Mouse (Mus musculus) C2C12 (cell line): ENCODE measurements around the gene Dscaml1. TPM values are rescaled to one million over a fixed set of nuclear protein-coding genes. Genes with fewer than 3 reads are reported as not detected.

Experiments used
- H3K27me3 ChIP-seq: one replicate; pipeline ENCODE4 v1.6.1; 2011; ENCODE audit not compliant: control insufficient read depth, insufficient read depth, insufficient read length
- H3K36me3 ChIP-seq: one replicate; pipeline ENCODE4 v1.6.1; 2011; ENCODE audit not compliant: control insufficient read depth, insufficient read depth
- H3K4me3 ChIP-seq: one replicate; pipeline ENCODE4 v1.5.1; 2011; ENCODE audit warnings: mild to moderate bottlenecking, control low read depth; ENCODE audit not compliant: poor library complexity, insufficient read depth, severe bottlenecking
- H3K79me2 ChIP-seq: one replicate; pipeline ENCODE4 v1.6.1; 2011; ENCODE audit not compliant: control insufficient read depth, insufficient read depth
- H3K79me3 ChIP-seq: one replicate; pipeline ENCODE4 v1.6.1; 2011; ENCODE audit warnings: low read depth, control low read depth
- H3ac ChIP-seq: one replicate; pipeline ENCODE3; 2011; ENCODE audit warnings: low read depth; ENCODE audit not compliant: control insufficient read depth, insufficient read length
- CEBPB ChIP-seq: IDR thresholded peaks from one replicate; pipeline ENCODE4 v1.6.1; 2011; ENCODE audit warnings: low read depth, mild to moderate bottlenecking, control low read depth, moderate library complexity
- CTCF ChIP-seq: IDR thresholded peaks from one replicate; pipeline ENCODE4 v1.5.1; 2011; ENCODE audit not compliant: control insufficient read depth, insufficient read depth, insufficient read length
- FOSL1 ChIP-seq: IDR thresholded peaks from one replicate; pipeline ENCODE4 v1.8.0; 2011; ENCODE audit warnings: mild to moderate bottlenecking, low read length; ENCODE audit not compliant: poor library complexity, insufficient read depth, severe bottlenecking
- MAX ChIP-seq: IDR thresholded peaks from one replicate; pipeline ENCODE4 v1.6.1; 2011; ENCODE audit warnings: mild to moderate bottlenecking, control low read depth
- MYOD1 ChIP-seq: IDR thresholded peaks from one replicate; pipeline ENCODE4 v1.6.1; 2011; ENCODE audit warnings: low read depth; ENCODE audit not compliant: control insufficient read depth, insufficient read length
- MYOG ChIP-seq: IDR thresholded peaks from one replicate; pipeline ENCODE4 v1.6.1; 2011; ENCODE audit not compliant: control insufficient read depth, insufficient read length; ENCODE audit errors: extremely low read depth
- USF1 ChIP-seq: IDR thresholded peaks from one replicate; pipeline ENCODE4 v1.6.1; 2011; ENCODE audit warnings: low read depth, mild to moderate bottlenecking, control low read depth, moderate library complexity
- polyA plus RNA-seq: library from polyadenylated mRNA; unstranded; fragments of >200 nt; fragmentation: generic; extraction: Trizol; gene quantifications from one replicate; pipeline ENCODE4 v1.2.1, GENCODE M21; 2012; ENCODE audit warnings: missing spikeins

The Dscaml1 gene
- polyA plus RNA-seq, 1 experiment = not detected

DNA sequence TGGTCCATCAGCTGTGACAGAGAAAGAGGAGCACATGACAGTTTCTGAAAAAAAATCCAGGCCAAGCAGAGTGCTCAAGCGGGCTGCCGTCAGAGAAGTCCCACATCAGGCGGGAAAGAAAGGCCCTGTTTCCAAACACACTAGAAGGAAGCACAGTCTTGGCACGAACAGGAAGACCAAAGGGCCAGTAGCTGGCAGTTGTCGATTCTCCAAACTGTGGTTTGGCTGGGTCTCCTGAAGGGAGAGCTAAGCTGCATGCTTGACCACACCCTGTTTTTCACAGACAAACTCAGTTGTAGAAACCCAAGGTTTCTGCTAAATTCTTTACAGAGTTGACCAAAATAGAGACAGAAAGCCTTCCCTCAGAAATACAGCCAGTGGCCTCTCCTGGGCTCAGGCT is 369.3 kb downstream of the Dscaml1 start:
- no peak overlapping the region for H3K4me3 ChIP-seq
- H3K27me3 ChIP-seq = no peaks in the 10 kb centered on the region
- peaks cover 5% of the 10 kb centered on the region for H3K36me3 ChIP-seq
- TF ChIP-seq MYOG = no peak
- no peak for TF ChIP-seq USF1
- TF ChIP-seq CEBPB = no peak
- no peak for TF ChIP-seq FOSL1
- no peak for TF ChIP-seq MAX
- no peak for TF ChIP-seq MYOD1
- TF ChIP-seq CTCF = no peak
- no peaks in the 10 kb centered on the region for H3K79me2 ChIP-seq
- no peaks in the 10 kb centered on the region for H3K79me3 ChIP-seq
- H3ac ChIP-seq = no peak overlapping the region

DNA sequence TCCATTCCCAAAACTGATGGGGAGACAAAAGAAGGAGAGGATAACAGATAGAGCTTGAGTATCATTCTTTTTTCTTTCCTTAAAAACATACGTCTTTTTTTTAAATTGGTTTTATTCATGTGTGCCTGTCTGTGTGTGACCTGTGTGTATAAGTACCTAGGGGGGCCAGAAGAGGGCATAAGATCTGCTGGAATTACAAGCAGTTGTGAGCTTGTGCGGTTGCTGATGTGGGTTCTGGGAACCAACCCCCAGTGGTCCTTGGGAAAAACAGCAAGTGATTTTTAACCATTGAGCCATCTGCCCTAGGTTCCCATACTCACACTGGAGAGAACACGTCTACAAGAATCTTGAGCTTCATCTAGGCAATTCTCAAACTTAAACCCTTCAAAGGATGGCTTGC is 370.8 kb downstream of the Dscaml1 start:
- TF ChIP-seq CTCF (no peak), CEBPB (no peak), MAX (no peak), FOSL1 (no peak), MYOG (no peak), USF1 (no peak), MYOD1 (no peak)
- Histone ChIP-seq H3K36me3 (peaks cover 4% of the 10 kb centered on the region), H3K79me2 (no peaks in the 10 kb centered on the region), H3ac (no peak overlapping the region), H3K4me3 (no peak overlapping the region), H3K79me3 (no peaks in the 10 kb centered on the region), H3K27me3 (no peaks in the 10 kb centered on the region)

DNA sequence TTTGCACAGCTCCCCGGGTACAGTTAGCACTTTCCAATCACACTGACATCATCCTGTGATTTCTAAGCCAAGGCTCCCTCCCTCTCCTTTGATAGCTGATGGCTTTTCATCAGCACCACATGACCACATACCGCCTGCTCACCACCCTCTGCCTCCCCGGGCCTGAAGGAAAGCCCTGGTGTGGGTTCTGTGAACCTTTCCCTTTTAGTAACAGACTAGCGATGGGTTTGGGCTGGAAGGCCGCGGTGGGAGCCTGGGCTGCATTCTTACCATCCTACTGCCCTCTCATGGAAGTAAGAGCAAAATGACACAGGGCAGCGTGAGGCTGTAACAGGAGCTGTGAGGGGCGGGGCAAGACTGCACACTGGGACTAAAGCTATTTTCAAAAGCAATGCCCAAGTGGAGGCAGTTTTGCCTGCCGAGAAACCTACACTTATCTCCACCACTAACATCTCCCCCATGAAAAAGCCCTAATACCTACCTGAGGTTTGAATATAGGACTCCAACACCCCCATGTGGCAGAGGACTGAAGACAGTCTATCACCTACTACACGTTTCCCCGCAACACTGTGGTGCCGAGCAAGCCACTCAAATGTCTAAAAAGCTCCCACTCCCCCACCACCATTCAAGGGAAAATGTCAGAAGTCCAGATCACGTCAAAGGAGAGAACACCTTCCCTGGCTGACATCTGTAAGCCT is 372.2 kb downstream of the Dscaml1 start:
- Histone ChIP-seq H3K79me2 (no peaks in the 10 kb centered on the region), H3K4me3 (no peak overlapping the region), H3K79me3 (no peaks in the 10 kb centered on the region), H3K36me3 (no peaks in the 10 kb centered on the region), H3K27me3 (no peaks in the 10 kb centered on the region), H3ac (no peak overlapping the region)
- TF ChIP-seq CTCF (peak; percentile 22), MAX (no peak)

DNA sequence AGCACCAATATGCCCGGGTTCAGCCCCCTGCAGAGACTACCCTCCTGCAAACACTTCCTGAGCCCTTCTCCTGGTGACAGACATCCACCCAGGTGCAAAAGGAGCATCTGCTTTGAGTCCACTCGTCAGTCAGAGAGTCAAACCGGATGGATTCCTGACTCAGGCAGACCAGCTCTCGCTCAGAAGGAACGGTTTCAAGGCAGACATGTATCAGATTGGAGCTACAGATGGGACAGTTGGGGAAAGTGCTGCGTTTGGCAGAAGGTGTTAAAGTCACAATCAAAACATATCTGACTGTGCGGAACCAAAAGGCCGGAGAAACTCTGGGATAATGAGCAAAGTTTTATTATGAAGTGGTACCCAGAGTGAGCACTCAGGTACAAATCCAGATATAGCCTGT is 373.0 kb downstream of the Dscaml1 start:
- no peak overlapping the region for H3ac ChIP-seq
- H3K4me3 ChIP-seq = no peak overlapping the region
- no peaks in the 10 kb centered on the region for H3K79me2 ChIP-seq
- no peaks in the 10 kb centered on the region for H3K27me3 ChIP-seq
- no peaks in the 10 kb centered on the region for H3K79me3 ChIP-seq
- no peaks in the 10 kb centered on the region for H3K36me3 ChIP-seq
- TF ChIP-seq USF1 = no peak
- no peak for TF ChIP-seq MYOG
- TF ChIP-seq FOSL1 = no peak
- TF ChIP-seq CTCF = no peak
- TF ChIP-seq CEBPB = no peak
- TF ChIP-seq MYOD1 = no peak
- TF ChIP-seq MAX = no peak

Other genes starting within 250 kb of the Dscaml1 start
- not detected for gene BC049352, start 244.6 kb upstream of the Dscaml1 start, polyA plus RNA-seq
- gene Tmprss4, start 222.5 kb upstream of the Dscaml1 start, polyA plus RNA-seq = not detected
- gene Il10ra, start 157.5 kb upstream of the Dscaml1 start, polyA plus RNA-seq = not detected
- gene Tmprss13, start 107.5 kb upstream of the Dscaml1 start, polyA plus RNA-seq = not detected
- gene Fxyd6, start 56.4 kb upstream of the Dscaml1 start, polyA plus RNA-seq = not detected
- gene Fxyd2, start 27.0 kb upstream of the Dscaml1 start, polyA plus RNA-seq = not detected